Mouse (Mus musculus): Measurements from ENCODE around the gene Vmn1r113.
"Not testable (repeated sequence)": the region's sequence is repeated elsewhere in the genome, so short reads cannot be mapped to it uniquely, and the experiment has no call there.

Gene Vmn1r113

GRCm38 (mm10) chr7:20786985-20787384 lies at the start of gene Vmn1r113:
TSS of gene Vmn1r113 (plus strand) at chr7:20787285.
- DNase-seq = not testable (repeated sequence)

- not testable (repeated sequence) for DNase-seq
Observed at GRCm38 (mm10) chr7:20770885-20771284, 16.2 kb upstream of the Vmn1r113 start, which contains the start of gene Vmn1r112. TSS of gene Vmn1r112 (plus strand) at chr7:20771185.

GRCm38 (mm10) chr7:20812086-20812485 lies 25.0 kb downstream of the Vmn1r113 start, which contains the start of gene Vmn1r114:
TSS of gene Vmn1r114 (minus strand) at chr7:20812186.
- not testable (repeated sequence) for DNase-seq
